Mouse (Mus musculus): ENCODE data around the gene P4htm.

P4htm gene

GRCm38 (mm10) chr9:108578545-108579343 lies 18.7 kb downstream of the P4htm start, which contains the start of gene Wdr6:
Gene Wdr6, minus strand, starts transcription at chr9:108578739.
- ATAC-seq (ENCODE audit: insufficient number of reproducible peaks, low FRiP score, low TSS enrichment): peak; percentile 77

GRCm38 (mm10) chr9:108577934-108578544 lies 19.4 kb downstream of the P4htm start:
- 0 out of 2 replicates have a peak, but pooled peaks have one; percentile 6 for ATAC-seq (ENCODE audit: insufficient number of reproducible peaks, low FRiP score, low TSS enrichment)

GRCm38 (mm10) chr9:108577025-108577424 lies 20.4 kb downstream of the P4htm start:
- ATAC-seq (ENCODE audit: insufficient number of reproducible peaks, low FRiP score, low TSS enrichment): no peak

- ATAC-seq (ENCODE audit: insufficient number of reproducible peaks, low FRiP score, low TSS enrichment): no peak
Measured at GRCm38 (mm10) chr9:108575321-108576297, 21.9 kb downstream of the P4htm start.

DNA sequence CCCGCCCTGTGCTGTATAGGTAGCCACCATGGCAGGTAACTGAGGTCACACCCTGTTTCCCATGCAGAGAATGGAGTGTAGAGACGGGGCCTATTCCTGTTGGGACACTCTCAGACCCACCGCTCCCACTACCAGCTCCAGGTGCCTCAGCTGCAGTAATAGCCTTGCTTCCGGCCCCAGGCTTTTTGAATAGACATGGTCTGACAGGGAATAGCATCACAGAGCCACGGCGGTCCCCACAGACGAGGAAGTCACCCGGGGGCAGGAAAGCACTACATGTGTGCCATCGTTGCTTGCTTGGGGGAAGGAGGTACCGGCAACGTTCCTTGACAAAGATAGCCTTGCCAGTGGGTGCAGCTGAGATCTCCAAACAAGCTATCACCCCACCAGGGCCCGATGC lies 22.5 kb downstream of the P4htm start:
- no peak for ATAC-seq (ENCODE audit: insufficient number of reproducible peaks, low FRiP score, low TSS enrichment)

DNA sequence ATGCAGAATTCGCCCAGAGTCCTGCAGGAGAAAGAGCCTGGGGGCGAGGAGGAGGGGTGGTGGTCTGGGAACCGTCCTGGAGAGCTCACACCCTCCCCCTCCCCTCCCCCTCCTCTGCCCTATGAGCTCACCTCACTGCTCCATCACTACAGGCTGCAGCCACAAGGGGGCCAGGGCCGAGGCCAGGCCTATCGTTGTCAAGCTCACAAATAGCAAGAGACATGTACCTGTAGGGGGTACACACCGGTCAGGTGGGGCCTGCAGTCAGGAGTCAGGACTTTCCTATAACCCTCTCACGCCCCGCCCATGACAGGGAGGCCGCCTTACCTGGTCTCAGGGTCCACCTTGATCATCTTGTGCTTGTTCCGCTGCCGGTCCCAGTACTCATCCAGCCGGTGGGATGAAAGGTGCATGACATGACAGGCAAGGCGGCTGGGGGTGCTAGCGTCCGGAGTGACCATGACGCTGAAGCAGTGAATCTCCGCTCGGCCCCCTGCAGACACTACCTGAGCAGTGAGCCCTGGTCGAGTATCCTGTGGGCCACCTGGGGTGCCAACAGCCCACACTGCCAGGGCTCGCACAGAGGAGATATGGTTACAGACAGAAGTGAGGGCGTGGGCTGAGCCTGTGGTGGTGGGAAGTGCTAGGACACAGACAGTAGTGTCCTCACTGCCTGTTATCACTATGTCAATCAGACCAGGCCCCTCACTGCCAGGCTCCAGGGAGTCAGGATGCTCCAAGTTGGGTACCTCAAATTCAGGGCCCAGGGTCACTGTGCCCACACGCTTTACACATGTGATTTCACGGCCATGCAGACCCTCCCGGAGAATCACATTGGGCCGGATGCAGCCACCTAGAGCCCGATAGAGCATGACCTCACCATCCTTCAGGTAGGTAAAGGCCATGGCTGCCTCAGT lies 23.4 kb downstream of the P4htm start:
- ATAC-seq (ENCODE audit: insufficient number of reproducible peaks, low FRiP score, low TSS enrichment): no peak

DNA sequence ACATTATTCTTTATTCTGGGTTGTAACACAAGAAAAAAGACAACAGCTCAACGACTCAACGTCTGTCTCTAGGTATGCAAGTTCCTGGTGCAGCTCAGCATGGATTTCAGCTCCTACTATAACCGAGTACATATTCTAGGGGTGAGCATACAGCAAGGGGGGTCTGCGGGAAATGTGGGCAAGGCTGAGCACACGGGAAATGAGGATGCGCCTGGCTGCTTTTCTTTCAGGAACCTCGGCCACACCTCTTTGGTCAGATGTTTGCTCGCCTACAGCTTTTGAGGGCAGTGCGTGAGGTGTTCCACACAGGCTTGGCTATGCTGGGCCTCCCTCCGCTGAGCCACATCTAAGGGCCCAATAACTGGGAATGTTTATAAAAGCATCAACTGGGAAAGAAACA lies 25.1 kb downstream of the P4htm start:
- no peak for ATAC-seq (ENCODE audit: insufficient number of reproducible peaks, low FRiP score, low TSS enrichment)

GRCm38 (mm10) chr9:108571401-108571973 lies 26.0 kb downstream of the P4htm start:
- no peak for ATAC-seq (ENCODE audit: insufficient number of reproducible peaks, low FRiP score, low TSS enrichment)

GRCm38 (mm10) chr9:108570207-108570896 lies 27.1 kb downstream of the P4htm start:
- no peak for ATAC-seq (ENCODE audit: insufficient number of reproducible peaks, low FRiP score, low TSS enrichment)

DNA sequence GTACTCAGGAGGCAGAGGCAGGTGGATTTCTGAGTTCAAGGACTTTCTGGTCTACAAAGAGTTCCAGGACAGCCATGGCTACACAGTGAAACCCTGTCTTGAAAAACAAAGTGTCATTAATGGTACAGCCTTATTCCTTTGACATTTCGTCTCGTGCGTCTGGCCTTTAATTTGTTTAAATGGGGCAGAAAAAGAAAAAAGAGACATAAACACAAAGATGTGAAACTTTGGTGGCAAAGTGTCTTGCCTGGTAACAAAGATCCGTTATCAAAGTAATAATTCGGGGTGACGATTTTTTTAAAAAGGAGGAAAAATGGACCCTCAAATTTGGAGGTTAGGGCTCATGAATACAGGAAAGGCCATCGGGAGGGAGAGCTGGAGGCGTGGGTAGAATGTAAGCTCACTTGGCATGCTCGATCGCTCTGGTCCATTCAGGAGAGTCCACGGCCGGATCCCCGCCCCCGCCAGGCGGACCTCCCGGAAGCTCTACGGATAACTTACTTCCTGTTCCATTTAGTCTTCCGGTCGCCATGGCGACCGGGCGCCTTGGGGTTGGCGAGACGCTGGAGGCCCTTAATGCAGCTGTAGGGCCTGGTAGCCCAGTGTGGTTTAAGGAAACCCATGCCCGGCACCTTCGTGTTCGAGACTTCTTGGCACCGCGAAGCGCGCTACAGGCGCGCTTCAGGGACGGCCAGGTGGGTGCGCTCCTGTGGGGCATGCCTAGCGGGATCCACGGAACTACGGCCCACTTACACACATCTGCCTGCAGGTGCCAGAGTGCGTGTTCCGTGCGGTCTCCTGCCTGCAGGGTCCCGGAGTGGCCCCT lies 27.9 kb downstream of the P4htm start, which contains the start of gene Dalrd3:
Gene Dalrd3, plus strand, starts transcription at position 506 of the 826 bp plus-strand sequence.
- ATAC-seq (ENCODE audit: insufficient number of reproducible peaks, low FRiP score, low TSS enrichment): 0 out of 2 replicates have a peak, but pooled peaks have one; percentile 47

DNA sequence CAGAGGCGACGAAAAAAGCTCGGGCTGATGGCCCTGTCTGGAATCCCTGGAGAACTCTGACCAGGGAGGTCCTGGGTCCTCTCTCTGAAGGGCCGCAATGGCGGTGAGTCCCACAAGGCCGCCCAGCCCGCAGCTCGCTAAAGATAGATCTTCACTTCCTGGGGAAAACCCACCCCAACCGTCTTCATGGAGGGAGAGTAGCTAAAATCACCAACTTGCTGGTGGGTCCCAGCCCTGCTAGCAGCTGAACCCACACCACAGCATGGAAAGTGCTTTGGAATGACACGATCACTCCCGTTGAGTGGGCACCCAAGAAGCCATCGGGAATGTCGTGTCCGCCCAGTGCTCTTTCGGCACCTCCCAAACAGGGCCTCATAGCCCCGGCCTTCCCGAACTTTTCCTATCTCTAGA lies 29.0 kb downstream of the P4htm start:
- no peak for ATAC-seq (ENCODE audit: insufficient number of reproducible peaks, low FRiP score, low TSS enrichment)

- ATAC-seq (ENCODE audit: insufficient number of reproducible peaks, low FRiP score, low TSS enrichment): no peak
Measured at GRCm38 (mm10) chr9:108567931-108568419, 29.5 kb downstream of the P4htm start.

DNA sequence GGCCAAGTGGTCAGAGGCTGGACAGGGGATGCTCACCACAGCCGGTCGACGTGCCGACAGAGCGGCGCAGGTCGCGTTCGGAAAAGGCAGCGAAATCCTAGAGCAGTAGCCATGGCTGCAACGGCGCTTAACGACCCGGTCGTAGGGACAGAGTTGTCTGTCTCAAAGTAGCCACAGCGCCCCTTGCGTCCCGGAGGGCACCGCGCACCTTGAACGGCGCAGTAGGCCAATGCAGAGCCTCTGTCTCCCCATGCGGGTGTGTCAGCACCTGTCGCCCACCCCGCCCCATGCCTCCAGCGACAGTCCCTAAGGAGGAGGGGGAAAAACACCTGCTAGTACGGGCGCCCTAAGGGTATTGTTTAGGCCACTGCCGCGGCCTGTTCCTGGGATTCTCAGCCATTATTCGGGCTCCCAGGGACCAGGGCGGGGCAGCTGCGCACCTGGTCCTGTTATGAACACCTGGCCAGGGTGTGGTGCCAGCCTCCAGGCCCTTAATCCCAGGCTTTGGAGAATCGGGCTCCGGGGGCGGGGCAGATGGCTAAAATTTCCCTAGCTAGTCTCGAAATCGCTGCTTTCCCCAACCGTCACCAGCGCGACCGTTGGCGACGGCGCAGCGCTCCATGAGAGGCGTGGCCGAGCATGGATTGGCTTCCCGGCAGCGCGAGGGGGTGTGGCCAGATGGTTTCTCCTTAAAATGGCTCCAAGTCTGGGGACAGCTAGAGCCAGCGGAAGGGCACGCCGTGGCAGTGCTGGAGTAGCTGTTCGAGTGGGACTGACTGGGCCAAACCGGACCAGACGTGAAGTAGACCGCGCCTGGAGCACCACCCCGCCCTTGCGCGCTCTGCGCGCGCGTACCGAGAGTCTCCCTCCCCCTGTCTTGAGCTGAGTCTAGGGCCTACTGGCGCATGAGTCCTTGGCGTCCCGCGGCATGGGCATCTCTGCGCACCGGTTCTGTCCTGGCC lies 30.4 kb downstream of the P4htm start, which contains the start of gene Ndufaf3:
Gene Ndufaf3, minus strand, starts transcription at position 620 of the 962 bp plus-strand sequence.
- peak; percentile 68 for ATAC-seq (ENCODE audit: insufficient number of reproducible peaks, low FRiP score, low TSS enrichment)

- ATAC-seq (ENCODE audit: insufficient number of reproducible peaks, low FRiP score, low TSS enrichment): no peak
Measured at GRCm38 (mm10) chr9:108565881-108566814, 31.3 kb downstream of the P4htm start.

GRCm38 (mm10) chr9:108564131-108564530 lies 33.3 kb downstream of the P4htm start:
- no peak for ATAC-seq (ENCODE audit: insufficient number of reproducible peaks, low FRiP score, low TSS enrichment)
